Mouse (Mus musculus): ENCODE measurements around the gene Atp8a2. TPM values are rescaled to one million over a fixed set of nuclear protein-coding genes. Genes with fewer than 3 reads are reported as not detected.
"Not testable (repeated sequence)": the region's sequence is repeated elsewhere in the genome, so short reads cannot be mapped to it uniquely, and the experiment has no call there.

Atp8a2 gene
- polyA plus RNA-seq, 1 experiment from 2014 or later: not detected

- POLR2A ChIA-PET: no interaction called here
- H3K27me3 ChIP-seq: peaks cover 36% of the 10 kb centered on the region
- CTCF ChIA-PET: no interaction called here
Measured at GRCm38 (mm10) chr14:59729298-59730042, 467.5 kb downstream of the Atp8a2 start.

GRCm38 (mm10) chr14:59727016-59727415, 470.0 kb downstream of the Atp8a2 start:
- no peak for ATAC-seq
- ChIA-PET CTCF (no interaction called here), POLR2A (no interaction called here)
- in situ Hi-C loops (cut with MboI; ENCODE audit: low pct_unique_long_range_greater_than_20kb): no loop called here
- no peak for DNase-seq (ENCODE audit: low read depth, low spot score)
- H3K27me3 ChIP-seq: peaks cover 40% of the 10 kb centered on the region
- TF ChIP-seq CTCF (IDR thresholded peaks at IDR 0.05): no peak

More at GRCm38 (mm10) chr14:59729298-59730042, 467.5 kb downstream of the Atp8a2 start:
- no peak for ATAC-seq
- DNase-seq (ENCODE audit: low read depth, low spot score): no peak
- TF ChIP-seq CTCF (IDR thresholded peaks at IDR 0.05): no peak
- in situ Hi-C loops (cut with MboI; ENCODE audit: low pct_unique_long_range_greater_than_20kb): no loop called here

GRCm38 (mm10) chr14:59723163-59723562, 473.8 kb downstream of the Atp8a2 start:
- ATAC-seq: no peak
- no peak for DNase-seq (ENCODE audit: low read depth, low spot score)
- CTCF ChIA-PET: no interaction called here
- in situ Hi-C loops (cut with MboI; ENCODE audit: low pct_unique_long_range_greater_than_20kb): no loop called here
- TF ChIP-seq CTCF (IDR thresholded peaks at IDR 0.05): no peak
- peaks cover 51% of the 10 kb centered on the region for H3K27me3 ChIP-seq
- POLR2A ChIA-PET: no interaction called here

GRCm38 (mm10) chr14:59721957-59722356, 475.0 kb downstream of the Atp8a2 start:
- ChIA-PET CTCF (no interaction called here), POLR2A (no interaction called here)
- in situ Hi-C loops (cut with MboI; ENCODE audit: low pct_unique_long_range_greater_than_20kb): no loop called here
- no peak for TF ChIP-seq CTCF (IDR thresholded peaks at IDR 0.05)
- ATAC-seq (no peak), DNase-seq (ENCODE audit: low read depth, low spot score) (no peak)
- peaks cover 57% of the 10 kb centered on the region for H3K27me3 ChIP-seq

DNA sequence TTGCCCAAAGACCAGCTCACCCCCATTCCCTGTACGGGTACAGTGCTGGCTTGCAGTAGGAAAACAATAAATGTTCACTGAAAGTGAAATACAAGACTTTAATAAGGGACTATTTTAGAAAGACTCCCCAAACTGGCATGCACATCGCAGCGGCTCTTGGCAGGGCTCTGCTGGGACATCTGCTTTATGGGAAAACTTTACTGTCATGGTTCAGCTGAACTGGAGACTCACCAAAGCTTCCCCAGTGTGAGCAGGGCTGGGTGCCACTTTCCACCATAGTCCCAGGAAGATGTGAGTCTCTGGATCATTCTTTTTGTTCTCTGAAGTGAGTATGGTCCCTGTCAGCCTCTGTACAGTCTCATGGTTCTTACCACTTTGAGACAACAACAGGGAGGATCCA, 475.6 kb downstream of the Atp8a2 start:
- ChIA-PET POLR2A (no interaction called here), CTCF (no interaction called here)
- in situ Hi-C loops (cut with MboI; ENCODE audit: low pct_unique_long_range_greater_than_20kb): no loop called here
- peaks cover 51% of the 10 kb centered on the region for H3K27me3 ChIP-seq
- ATAC-seq (no peak), DNase-seq (ENCODE audit: low read depth, low spot score) (no peak)
- no peak for TF ChIP-seq CTCF (IDR thresholded peaks at IDR 0.05)

- ChIA-PET CTCF (no interaction called here), POLR2A (no interaction called here)
- in situ Hi-C loops (cut with MboI; ENCODE audit: low pct_unique_long_range_greater_than_20kb): no loop called here
- H3K27me3 ChIP-seq: peaks cover 49% of the 10 kb centered on the region
- no peak for TF ChIP-seq CTCF (IDR thresholded peaks at IDR 0.05)
- ATAC-seq (no peak), DNase-seq (ENCODE audit: low read depth, low spot score) (no peak)
Measured at GRCm38 (mm10) chr14:59720386-59720785, 476.6 kb downstream of the Atp8a2 start.

DNA sequence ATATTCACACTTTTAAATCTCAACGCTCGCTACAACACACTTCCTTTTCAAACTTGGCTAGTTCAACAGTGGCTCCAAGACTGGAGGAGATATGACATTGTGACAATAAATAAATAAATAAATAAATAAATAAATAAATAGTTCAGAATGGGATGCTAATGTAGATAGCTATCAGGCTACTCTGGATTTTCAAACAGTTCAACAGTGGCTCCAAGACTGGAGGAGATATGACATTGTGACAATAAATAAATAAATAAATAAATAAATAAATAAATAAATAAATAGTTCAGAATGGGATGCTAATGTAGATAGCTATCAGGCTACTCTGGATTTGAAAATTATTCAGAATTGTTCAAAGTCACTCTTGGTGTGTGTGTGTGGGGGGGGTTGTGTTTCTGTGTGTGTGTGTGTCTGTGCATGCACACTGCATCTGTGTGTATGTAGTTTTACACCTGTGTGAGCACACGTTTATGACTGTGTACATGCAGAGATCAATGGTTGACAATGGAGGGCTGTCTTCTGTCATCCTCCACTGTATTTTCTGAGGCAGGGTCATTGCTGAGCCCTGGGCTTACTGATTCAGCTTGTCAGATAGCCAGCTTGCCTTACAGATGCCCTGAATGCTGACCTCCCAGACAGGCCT, 480.4 kb downstream of the Atp8a2 start:
- POLR2A ChIA-PET; CTCF ChIA-PET; ATAC-seq; DNase-seq (ENCODE audit: low read depth, low spot score); in situ Hi-C loops (cut with MboI; ENCODE audit: low pct_unique_long_range_greater_than_20kb): not testable (repeated sequence)
- peaks cover 36% of the 10 kb centered on the region for H3K27me3 ChIP-seq

DNA sequence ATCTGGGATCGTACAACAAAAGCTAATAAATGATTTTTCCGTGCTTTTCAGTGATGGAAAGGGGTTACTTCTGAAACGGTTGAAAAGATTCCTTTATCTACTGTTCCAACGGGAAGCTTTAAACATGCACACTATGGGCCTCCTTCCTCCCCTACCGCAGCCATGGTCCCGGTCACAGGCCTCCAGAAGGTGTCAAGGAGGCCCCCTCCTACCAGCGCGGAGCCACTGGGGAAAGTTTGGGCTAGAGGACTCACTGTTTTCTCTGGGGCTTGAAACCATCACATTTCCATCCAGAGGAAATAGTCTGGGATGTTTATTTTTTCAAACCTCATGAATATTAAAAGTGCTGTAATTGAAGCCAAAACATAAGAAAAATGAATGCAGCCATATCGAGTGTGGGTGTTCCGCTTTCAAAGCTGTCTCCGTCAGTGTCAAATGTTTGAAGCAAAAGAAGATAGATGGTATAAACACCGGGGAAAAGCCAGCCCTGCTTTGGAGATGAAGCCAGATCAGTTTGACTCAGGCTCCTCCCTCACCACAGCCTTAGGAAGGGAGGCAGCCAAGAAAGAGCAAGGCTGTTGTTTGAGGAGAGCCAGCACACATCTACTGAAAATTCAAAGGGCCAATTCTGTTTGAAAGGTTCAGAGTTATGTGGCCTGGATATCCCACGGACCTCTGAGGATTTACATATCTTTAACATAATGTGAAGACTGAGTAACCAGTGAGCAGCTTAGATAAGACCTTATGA, 481.1 kb downstream of the Atp8a2 start:
- ATAC-seq (no peak), DNase-seq (ENCODE audit: low read depth, low spot score) (no peak)
- peaks cover 32% of the 10 kb centered on the region for H3K27me3 ChIP-seq
- in situ Hi-C loops (cut with MboI; ENCODE audit: low pct_unique_long_range_greater_than_20kb): no loop called here
- TF ChIP-seq CTCF (IDR thresholded peaks at IDR 0.05): no peak
- ChIA-PET CTCF (no interaction called here), POLR2A (no interaction called here)

DNA sequence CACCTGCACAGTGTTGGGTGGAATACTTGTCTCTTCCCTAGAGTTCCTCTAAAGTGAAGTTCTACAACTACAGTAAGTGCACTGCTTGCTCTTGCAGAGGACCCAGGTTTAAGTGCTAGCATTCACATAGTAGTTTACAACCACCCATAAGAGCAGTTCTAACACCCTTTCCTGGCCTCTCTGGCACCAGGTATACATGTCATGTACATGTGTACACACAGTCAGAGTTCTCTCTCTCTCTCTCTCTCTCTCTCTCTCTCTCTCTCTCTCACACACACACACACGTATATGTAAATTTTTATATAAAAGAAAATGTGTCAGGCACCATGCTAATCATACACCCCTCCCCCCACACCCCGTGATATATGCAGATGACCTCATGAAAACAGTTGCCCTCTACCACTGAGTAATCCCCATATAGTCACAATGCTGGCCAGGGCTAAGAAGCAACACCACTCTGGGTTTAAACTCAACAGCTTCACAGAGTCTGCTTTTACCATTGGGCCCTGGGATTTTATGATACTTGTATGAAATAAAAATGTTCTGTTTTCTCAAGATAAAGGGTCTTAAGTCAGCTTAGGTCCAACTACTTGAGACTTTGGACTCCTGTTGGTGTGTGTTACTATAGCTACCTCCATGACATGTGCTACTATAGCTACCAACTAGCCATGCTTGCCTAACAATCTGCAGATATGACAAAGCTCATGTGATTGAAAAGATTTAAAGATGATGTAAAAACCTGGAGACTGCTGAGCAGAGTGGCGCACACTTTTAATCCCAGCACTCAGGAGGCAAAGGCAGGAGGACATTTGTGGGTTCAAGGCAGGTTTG, 487.3 kb downstream of the Atp8a2 start:
- CTCF ChIA-PET: no interaction called here
- no peak for TF ChIP-seq CTCF (IDR thresholded peaks at IDR 0.05)
- DNase-seq (ENCODE audit: low read depth, low spot score) (no peak), ATAC-seq (no peak)
- POLR2A ChIA-PET: no interaction called here
- in situ Hi-C loops (cut with MboI; ENCODE audit: low pct_unique_long_range_greater_than_20kb): no loop called here
- H3K27me3 ChIP-seq: peaks cover 37% of the 10 kb centered on the region

DNA sequence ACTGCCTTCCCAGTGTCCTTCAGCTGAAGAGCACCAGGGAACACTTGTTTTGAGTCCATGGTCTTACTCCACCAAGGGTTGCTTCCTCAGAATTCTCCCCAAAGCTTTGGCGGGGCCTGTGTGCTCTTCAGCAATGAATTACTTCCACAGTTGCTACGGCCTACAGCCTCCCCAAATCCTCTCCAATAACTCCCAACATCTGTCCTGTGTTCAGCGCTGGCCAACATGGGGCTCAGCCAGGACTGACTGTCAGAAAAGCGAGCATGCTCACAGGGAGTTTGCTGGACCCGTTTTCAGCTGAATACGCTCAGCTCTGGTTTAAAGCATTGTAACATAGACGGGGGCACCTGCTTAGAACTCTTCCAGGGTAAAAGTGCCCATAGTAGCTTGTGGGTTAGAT, 489.0 kb downstream of the Atp8a2 start:
- TF ChIP-seq CTCF (IDR thresholded peaks at IDR 0.05): no peak
- ChIA-PET CTCF (no interaction called here), POLR2A (no interaction called here)
- in situ Hi-C loops (cut with MboI; ENCODE audit: low pct_unique_long_range_greater_than_20kb): no loop called here
- peaks cover 36% of the 10 kb centered on the region for H3K27me3 ChIP-seq
- ATAC-seq (no peak), DNase-seq (ENCODE audit: low read depth, low spot score) (no peak)

Data from Patski (cell line).